Mouse (Mus musculus) left cerebral cortex, adult 9 months (tissue): ENCODE measurements around the gene Mgat5.

Source experiments
- DNase-seq, 2 experiments: peaks; one replicate each; pipeline ENCODE4 v3.0.0; 2022; ENCODE audit warnings: low spot score in 2 of 2

Gene Mgat5

GRCm38 (mm10) chr1:127383071-127383470, 178.3 kb downstream of the Mgat5 start:
- DNase-seq, result no peak

GRCm38 (mm10) chr1:127387226-127387625, 182.4 kb downstream of the Mgat5 start:
- DNase-seq, result no peak

GRCm38 (mm10) chr1:127387661-127388060, 182.8 kb downstream of the Mgat5 start:
- no peak for DNase-seq

GRCm38 (mm10) chr1:127394716-127395115, 189.9 kb downstream of the Mgat5 start:
- DNase-seq, result no peak

GRCm38 (mm10) chr1:127395724-127396123, 190.9 kb downstream of the Mgat5 start:
- DNase-seq, result no peak

- no peak for DNase-seq
Measured at GRCm38 (mm10) chr1:127396569-127397349, 191.9 kb downstream of the Mgat5 start.

- no peak for DNase-seq
Measured at GRCm38 (mm10) chr1:127397396-127397795, 192.6 kb downstream of the Mgat5 start.

- DNase-seq, result no peak
Measured at GRCm38 (mm10) chr1:127398186-127398585, 193.4 kb downstream of the Mgat5 start.

- DNase-seq, result no peak
Measured at GRCm38 (mm10) chr1:127400198-127400597, 195.4 kb downstream of the Mgat5 start.

- DNase-seq, result no peak
Measured at GRCm38 (mm10) chr1:127400666-127401065, 195.9 kb downstream of the Mgat5 start.

GRCm38 (mm10) chr1:127404655-127405054, 199.8 kb downstream of the Mgat5 start:
- no peak for DNase-seq

- DNase-seq, result no peak
Measured at GRCm38 (mm10) chr1:127408957-127409423, 204.2 kb downstream of the Mgat5 start.

GRCm38 (mm10) chr1:127409512-127409911, 204.7 kb downstream of the Mgat5 start:
- no peak for DNase-seq

GRCm38 (mm10) chr1:127414500-127414899, 209.7 kb downstream of the Mgat5 start:
- DNase-seq, result no peak

- DNase-seq, result no peak
Measured at GRCm38 (mm10) chr1:127415896-127416295, 211.1 kb downstream of the Mgat5 start.

GRCm38 (mm10) chr1:127416971-127417370, 212.2 kb downstream of the Mgat5 start:
- DNase-seq, result no peak

- DNase-seq, result no peak
Measured at GRCm38 (mm10) chr1:127418916-127419575, 214.2 kb downstream of the Mgat5 start.

GRCm38 (mm10) chr1:127419581-127419980, 214.8 kb downstream of the Mgat5 start:
- no peak for DNase-seq

- DNase-seq, result no peak
Measured at GRCm38 (mm10) chr1:127420383-127420782, 215.6 kb downstream of the Mgat5 start.

- DNase-seq, result no peak
Measured at GRCm38 (mm10) chr1:127420795-127421194, 216.0 kb downstream of the Mgat5 start.

GRCm38 (mm10) chr1:127422565-127422964, 217.8 kb downstream of the Mgat5 start:
- DNase-seq, result no peak

- peak; percentile 39 to 71 for DNase-seq
Measured at GRCm38 (mm10) chr1:127425021-127425532, 220.3 kb downstream of the Mgat5 start.

GRCm38 (mm10) chr1:127430290-127430689, 225.5 kb downstream of the Mgat5 start:
- DNase-seq, result no peak
